10 mouse cellular contexts compared by ENCODE assay signal in genomic region chr9:99630528-99631125, GRCm38 (mm10). TPM values are rescaled to one million over a fixed set of nuclear protein-coding genes. Genes with fewer than 3 reads are reported as not detected.
DNase-seq lines count a peak whose midpoint lies in the region; ATAC-seq and TF ChIP-seq lines count a peak whose summit lies in the region.
"Had no signal": no experiment of that assay in that cellular context is flagged by ENCODE, and none has a peak within 500 bp of the region (broad histone marks: within the 10 kb centered on the region; RNA-seq: fewer than 3 reads in every experiment).

No protein-coding gene starts in this region.

- DNase-seq in heart, postnatal 25 days (ENCODE audit: low spot score) = no peak
- peak; percentile 8 for DNase-seq in adipocyte (ENCODE audit: low spot score)
- DNase-seq in hindbrain, embryonic 11.5 days (ENCODE audit: low spot score) = peak; percentile 24
- DNase-seq in liver, embryonic 13.5 days = no peak
- DNase-seq in stomach, postnatal 0 days (ENCODE audit: low spot score) = no peak
- no peak for DNase-seq in spleen, postnatal 14 days (ENCODE audit: low spot score in 2 of 2)
- DNase-seq in adrenal gland, postnatal 25 days = no peak

- H3K27ac ChIP-seq in heart, embryonic 13.5 days (replicated peaks) = peak overlapping the region; percentile 94
- H3K27ac ChIP-seq in hindbrain, embryonic 11.5 days (ENCODE audit: low read depth, low read length) = no peak overlapping the region
- H3K27ac ChIP-seq in liver, embryonic 13.5 days = no peak overlapping the region
- peak overlapping the region; percentile 84 for H3K27ac ChIP-seq in stomach, postnatal 0 days (replicated peaks)

- no peaks in the 10 kb centered on the region for H3K27me3 ChIP-seq in heart, embryonic 13.5 days (replicated peaks)
- H3K27me3 ChIP-seq in hindbrain, embryonic 11.5 days (ENCODE audit: control insufficient read depth, insufficient read depth, low read length) = no peaks in the 10 kb centered on the region
- H3K27me3 ChIP-seq in liver, embryonic 13.5 days = peaks cover 13% of the 10 kb centered on the region
- H3K27me3 ChIP-seq in stomach, postnatal 0 days (ENCODE audit: control insufficient read depth, insufficient read depth, low read length) = no peaks in the 10 kb centered on the region

- peak overlapping the region; percentile 79 for H3K4me2 ChIP-seq in heart, embryonic 13.5 days
- H3K4me2 ChIP-seq in hindbrain, embryonic 11.5 days (replicated peaks; ENCODE audit: low read depth, low read length) = peak overlapping the region; percentile 77
- peak overlapping the region; percentile 72 for H3K4me2 ChIP-seq in liver, embryonic 13.5 days
- peak overlapping the region; percentile 88 for H3K4me2 ChIP-seq in stomach, postnatal 0 days (replicated peaks; ENCODE audit: low read depth)

- TF ChIP-seq CTCF in stomach, postnatal 0 days (IDR thresholded peaks at IDR 0.05; ENCODE audit: low read depth) = no peak

- 40% methylated on average over 9 of the region's 9 CpGs for WGBS in heart, embryonic 13.5 days
- 46% methylated on average over 9 of the region's 9 CpGs for WGBS in hindbrain, embryonic 11.5 days
- WGBS in liver, embryonic 13.5 days (ENCODE audit: insufficient replicate concordance) = 64% methylated on average over 9 of the region's 9 CpGs
- WGBS in stomach, postnatal 0 days = 43% methylated on average over 9 of the region's 9 CpGs

- intact Hi-C loops in heart, postnatal 25 days (cut with DNase I) = no loop called here

- H3K4me3 ChIP-seq in heart, embryonic 13.5 days = peak overlapping the region; percentile 68
- peak overlapping the region; percentile 61 for H3K4me3 ChIP-seq in hindbrain, embryonic 11.5 days (ENCODE audit: low read depth, low read length)
- peak overlapping the region; percentile 53 for H3K4me3 ChIP-seq in liver, embryonic 13.5 days (replicated peaks)
- H3K4me3 ChIP-seq in stomach, postnatal 0 days (ENCODE audit: low read depth, low read length) = peak overlapping the region; percentile 63

- no peak for TF ChIP-seq EP300 in stomach, postnatal 0 days (optimal IDR thresholded peaks at IDR 0.05)

- ATAC-seq in heart, embryonic 13.5 days (ENCODE audit: extremely low read depth, insufficient number of reproducible peaks, low FRiP score, low TSS enrichment) = no peak
- no peak for ATAC-seq in hindbrain, embryonic 11.5 days (ENCODE audit: low FRiP score)
- ATAC-seq in liver, embryonic 13.5 days (ENCODE audit: low read depth) = no peak
- ATAC-seq in stomach, postnatal 0 days (ENCODE audit: low FRiP score, low TSS enrichment) = no peak

- H3K9ac ChIP-seq in heart, embryonic 13.5 days = peak overlapping the region; percentile 88
- peak overlapping the region; percentile 72 for H3K9ac ChIP-seq in hindbrain, embryonic 11.5 days (ENCODE audit: low read depth, low read length)
- peak overlapping the region; percentile 49; the same call in 1 of the 2 replicates for H3K9ac ChIP-seq in liver, embryonic 13.5 days
- H3K9ac ChIP-seq in stomach, postnatal 0 days (ENCODE audit: low read length) = peak overlapping the region; percentile 80

- H3K4me1 ChIP-seq in heart, embryonic 13.5 days = peaks cover 42% of the 10 kb centered on the region
- peaks cover 7% of the 10 kb centered on the region; the same call in 1 of the 2 replicates for H3K4me1 ChIP-seq in hindbrain, embryonic 11.5 days (replicated peaks; ENCODE audit: control insufficient read depth, insufficient read depth, low read length)
- peaks cover 4% of the 10 kb centered on the region; the same call in 1 of the 2 replicates for H3K4me1 ChIP-seq in liver, embryonic 13.5 days (replicated peaks)
- H3K4me1 ChIP-seq in stomach, postnatal 0 days (replicated peaks; ENCODE audit: control insufficient read depth, insufficient read depth) = 0 out of 2 replicates have a peak, but pooled peaks cover 2% of the 10 kb centered on the region

- no peaks in the 10 kb centered on the region for H3K9me3 ChIP-seq in heart, embryonic 13.5 days
- no peaks in the 10 kb centered on the region for H3K9me3 ChIP-seq in hindbrain, embryonic 11.5 days (ENCODE audit: control insufficient read depth, low read length)
- no peaks in the 10 kb centered on the region for H3K9me3 ChIP-seq in liver, embryonic 13.5 days (replicated peaks)
- H3K9me3 ChIP-seq in stomach, postnatal 0 days (ENCODE audit: control insufficient read depth, low read length) = no peaks in the 10 kb centered on the region
- H3K9me3 ChIP-seq: G1E had no signal

- peaks cover 37% of the 10 kb centered on the region for H3K36me3 ChIP-seq in heart, embryonic 13.5 days
- no peaks in the 10 kb centered on the region; the same call in 1 of the 2 replicates for H3K36me3 ChIP-seq in hindbrain, embryonic 11.5 days (ENCODE audit: control insufficient read depth, insufficient read depth, low read length)
- no peaks in the 10 kb centered on the region for H3K36me3 ChIP-seq in liver, embryonic 13.5 days
- H3K36me3 ChIP-seq in stomach, postnatal 0 days (ENCODE audit: control insufficient read depth, insufficient read depth, low read length) = peaks cover 2% of the 10 kb centered on the region; the same call in 1 of the 2 replicates
- H3K36me3 ChIP-seq: G1E had no signal

RNA-seq across cellular contexts. Expression of gene Dzip1l, which starts 1.3 kb away (rescaled TPM):
- polyA plus RNA-seq in heart, embryonic 13.5 days (2015; fragmentation: Nextera tagmentation; extraction: Ambion mirVana) = 16.8 and 19.5 TPM in 2 replicates
- 1 to 10 TPM; 4.1 to 4.2 TPM for total RNA-seq in heart, postnatal 25 days (2021)
- polyA plus RNA-seq in hindbrain, embryonic 11.5 days (2014; fragmentation: Nextera tagmentation; extraction: Ambion mirVana) = 12.0 and 14.5 TPM in 2 replicates
- polyA plus RNA-seq in liver, embryonic 13.5 days (2015; fragmentation: Nextera tagmentation; extraction: Ambion mirVana) = 1.6 TPM in 2 replicates
- polyA plus RNA-seq in stomach, postnatal 0 days (2015; fragmentation: Nextera tagmentation; extraction: Ambion mirVana) = 6.3 and 8.6 TPM in 2 replicates
- 6.6 and 6.8 TPM in 2 replicates for total RNA-seq in adrenal gland, postnatal 25 days (2021)
- total RNA-seq: neutrophil, adult 5-6 weeks had no signal
- polyA plus RNA-seq: G1E had no signal

RNA-seq across cellular contexts. Expression of gene A4gnt, which starts 18.3 kb away (rescaled TPM):
- polyA plus RNA-seq in heart, embryonic 13.5 days (2015; fragmentation: Nextera tagmentation; extraction: Ambion mirVana) = not detected in 2 replicates
- not detected for total RNA-seq in heart, postnatal 25 days (2021)
- polyA plus RNA-seq in hindbrain, embryonic 11.5 days (2014; fragmentation: Nextera tagmentation; extraction: Ambion mirVana) = not detected in 2 replicates
- not detected in 2 replicates for polyA plus RNA-seq in liver, embryonic 13.5 days (2015; fragmentation: Nextera tagmentation; extraction: Ambion mirVana)
- 4.3 and 4.5 TPM in 2 replicates for polyA plus RNA-seq in stomach, postnatal 0 days (2015; fragmentation: Nextera tagmentation; extraction: Ambion mirVana)
- total RNA-seq in adrenal gland, postnatal 25 days (2021) = not detected in 2 replicates
- total RNA-seq: neutrophil, adult 5-6 weeks had no signal
- polyA plus RNA-seq: G1E had no signal

RNA-seq across cellular contexts. Expression of gene Dbr1, which starts 55.0 kb away (rescaled TPM):
- polyA plus RNA-seq in heart, embryonic 13.5 days (2015; fragmentation: Nextera tagmentation; extraction: Ambion mirVana) = 16.3 and 17.3 TPM in 2 replicates
- total RNA-seq in heart, postnatal 25 days (2021) = 1 to 10 TPM; 6.5 to 6.8 TPM
- polyA plus RNA-seq in hindbrain, embryonic 11.5 days (2014; fragmentation: Nextera tagmentation; extraction: Ambion mirVana) = 27.2 and 31.8 TPM in 2 replicates
- 24.6 and 28.8 TPM in 2 replicates for polyA plus RNA-seq in liver, embryonic 13.5 days (2015; fragmentation: Nextera tagmentation; extraction: Ambion mirVana)
- polyA plus RNA-seq in stomach, postnatal 0 days (2015; fragmentation: Nextera tagmentation; extraction: Ambion mirVana) = 14.2 and 15.5 TPM in 2 replicates
- total RNA-seq in adrenal gland, postnatal 25 days (2021) = 15.1 and 16.4 TPM in 2 replicates

Comparison
In these comparisons a context has a peak if more than half of its experiments do, and no peak if none do; other contexts are left out.
1. H3K27ac ChIP-seq: peak in heart, embryonic 13.5 days (single experiment) and stomach, postnatal 0 days (single experiment); none in hindbrain, embryonic 11.5 days (single experiment) and liver, embryonic 13.5 days (single experiment).
2. DNase-seq: peak in adipocyte (single experiment) and hindbrain, embryonic 11.5 days (single experiment); none in heart, postnatal 25 days (single experiment), liver, embryonic 13.5 days (single experiment), stomach, postnatal 0 days (single experiment), spleen, postnatal 14 days (0 of 2) and adrenal gland, postnatal 25 days (single experiment).
3. Peak in every context shown above with its lines, with median percentiles within 50 percentile points of each other: H3K4me2 ChIP-seq, H3K4me3 ChIP-seq and H3K9ac ChIP-seq.